8 mouse cellular contexts compared by ENCODE assay signal in genomic region chr8:88755175-88755791, GRCm38 (mm10). TPM values are rescaled to one million over a fixed set of nuclear protein-coding genes. Genes with fewer than 3 reads are reported as not detected.
A peak's percentile ranks its signal among the peaks of the same experiment; 100 is the strongest.
DNase-seq lines count a peak whose midpoint lies in the region; ATAC-seq and TF ChIP-seq lines count a peak whose summit lies in the region.

No protein-coding gene starts in this region.

- H3K27ac ChIP-seq in hindbrain, embryonic 10.5 days, result no peak overlapping the region
- no peak overlapping the region for H3K27ac ChIP-seq in lung, embryonic 15.5 days
- no peak overlapping the region for H3K27ac ChIP-seq in thymus, adult 2 months (ENCODE audit: control insufficient read depth, insufficient read depth, low read length)

- H3K4me2 ChIP-seq in lung, embryonic 15.5 days, result peak overlapping the region; percentile 38

- H3K9me3 ChIP-seq in hindbrain, embryonic 10.5 days, result no peaks in the 10 kb centered on the region
- H3K9me3 ChIP-seq in lung, embryonic 15.5 days, result no peaks in the 10 kb centered on the region

- no peaks in the 10 kb centered on the region for H3K36me3 ChIP-seq in hindbrain, embryonic 10.5 days
- H3K36me3 ChIP-seq in lung, embryonic 15.5 days, result no peaks in the 10 kb centered on the region
- H3K36me3 ChIP-seq in thymus, adult 2 months (ENCODE audit: control insufficient read depth, insufficient read depth, low read length), result no peaks in the 10 kb centered on the region

- TF ChIP-seq CTCF in thymus, adult 2 months (IDR thresholded peaks at IDR 0.05; ENCODE audit: borderline replicate concordance, control insufficient read depth, extremely low read depth, insufficient read depth, low read length, poor library complexity), result peak; percentile 52; the same call in 1 of the 2 replicates

- no peak overlapping the region for H3K9ac ChIP-seq in lung, embryonic 15.5 days

- ATAC-seq in lung, embryonic 15.5 days (ENCODE audit: borderline replicate concordance, extremely low read depth, low FRiP score, low TSS enrichment), result peak; percentile 51; the same call in 1 of the 2 replicates

- no peak for TF ChIP-seq POLR2A in thymus, adult 2 months (IDR thresholded peaks at IDR 0.05; ENCODE audit: control insufficient read depth, extremely low read depth, insufficient read depth, low read length, poor library complexity)

- H3K4me1 ChIP-seq in hindbrain, embryonic 10.5 days (replicated peaks), result peaks cover 22% of the 10 kb centered on the region
- H3K4me1 ChIP-seq in lung, embryonic 15.5 days, result no peaks in the 10 kb centered on the region
- peaks cover 3% of the 10 kb centered on the region for H3K4me1 ChIP-seq in thymus, adult 2 months (replicated peaks; ENCODE audit: control insufficient read depth, insufficient read depth, low read length)

- peak; percentile 87 for DNase-seq in MN1 (ENCODE audit: low spot score)
- DNase-seq in cerebellum, adult 9-10 months, result peak; percentile 88
- peak; percentile 89 to 97 for DNase-seq in frontal cortex, adult 2 months (ENCODE audit: extremely low spot score in 1 of 2, low spot score in 1 of 2)
- DNase-seq in hindbrain, embryonic 10.5 days (ENCODE audit: low spot score), result peak; percentile 87
- DNase-seq in layer of hippocampus, adult 9-10 months (ENCODE audit: low spot score), result peak; percentile 88
- peak; percentile 65 for DNase-seq in ovary, adult 18-20 months (ENCODE audit: low spot score)
- peak; percentile 83 for DNase-seq in thymus, adult 2 months

- WGBS in hindbrain, embryonic 10.5 days, result 4% methylated on average over 14 of the region's 14 CpGs
- 2% methylated on average over 14 of the region's 14 CpGs for WGBS in lung, embryonic 15.5 days
- 1% methylated on average over 14 of the region's 14 CpGs for WGBS in thymus, adult 2 months

- peak overlapping the region; percentile 28; the same call in 1 of the 2 replicates for H3K4me3 ChIP-seq in hindbrain, embryonic 10.5 days
- H3K4me3 ChIP-seq in lung, embryonic 15.5 days, result no peak overlapping the region
- H3K4me3 ChIP-seq in thymus, adult 2 months (ENCODE audit: control insufficient read depth, insufficient read depth, low read length), result peak overlapping the region; percentile 9; the same call in 1 of the 2 replicates

- peaks cover 19% of the 10 kb centered on the region for H3K27me3 ChIP-seq in hindbrain, embryonic 10.5 days (ENCODE audit: insufficient read depth, poor library complexity, severe bottlenecking)
- peaks cover 5% of the 10 kb centered on the region; the same call in 1 of the 2 replicates for H3K27me3 ChIP-seq in lung, embryonic 15.5 days
- no peaks in the 10 kb centered on the region for H3K27me3 ChIP-seq in thymus, adult 2 months (ENCODE audit: control insufficient read depth, insufficient read depth, low read length)

RNA-seq across cellular contexts. Expression of gene Cyld, which starts 58.5 kb away (rescaled TPM):
- polyA plus RNA-seq in frontal cortex, adult 2 months (2012; rRNA removed), result 27.0 and 29.2 TPM in 2 replicates
- polyA plus RNA-seq in hindbrain, embryonic 10.5 days (2016; fragmentation: Nextera tagmentation; extraction: Ambion mirVana), result 9.8 and 10.8 TPM in 2 replicates
- polyA plus RNA-seq in lung, embryonic 15.5 days (2015; fragmentation: Nextera tagmentation; extraction: Ambion mirVana), result 13.2 and 15.8 TPM in 2 replicates
- polyA plus RNA-seq in thymus, adult 2 months (2012; rRNA removed), result 17.1 and 19.4 TPM in 2 replicates
